Mouse (Mus musculus) T-helper 1 cell (primary cell): Measurements from ENCODE around the gene Cend1.

Source experiments
- in situ Hi-C: fragments of 300-600 bp; cut with MboI, MseI; formaldehyde crosslinking; loops from one replicate; pipeline ENCODE4 v1.15.1; 2025; ENCODE audit warnings: high pct_unique_total_duplicates

Gene Cend1

DNA sequence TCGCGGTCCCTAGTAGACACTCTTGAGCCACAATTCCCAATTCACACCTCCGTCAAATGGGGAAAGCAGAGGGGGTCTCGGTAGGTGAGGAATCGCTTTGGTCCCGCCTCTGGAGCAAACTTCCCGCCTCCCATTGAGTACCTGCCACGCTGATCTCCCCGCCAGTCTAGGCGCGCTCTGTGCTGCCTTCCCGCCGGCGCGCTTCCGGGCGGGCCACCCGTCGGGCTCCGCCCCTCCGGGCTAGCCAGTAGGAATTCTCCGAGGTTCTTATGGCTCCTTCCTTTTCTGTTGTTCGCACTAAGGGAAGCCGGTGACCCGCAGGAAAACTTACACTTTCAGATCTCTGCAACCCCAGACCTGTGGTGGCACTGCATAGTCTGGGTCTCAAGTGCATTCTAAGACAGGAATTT is 14.5 kb upstream of the Cend1 start, which contains the start of gene Pidd1:
TSS of gene Pidd1 (minus strand) at position 198 of the 410 bp plus-strand sequence.
- in situ Hi-C loops = no loop called here

GRCm38 (mm10) chr7:141443081-141443821 is 14.0 kb upstream of the Cend1 start:
- in situ Hi-C loops = no loop called here

- in situ Hi-C loops = no loop called here
Observed at GRCm38 (mm10) chr7:141442199-141442598, 12.9 kb upstream of the Cend1 start.

- in situ Hi-C loops = no loop called here
Observed at GRCm38 (mm10) chr7:141441460-141441859, 12.2 kb upstream of the Cend1 start.

DNA sequence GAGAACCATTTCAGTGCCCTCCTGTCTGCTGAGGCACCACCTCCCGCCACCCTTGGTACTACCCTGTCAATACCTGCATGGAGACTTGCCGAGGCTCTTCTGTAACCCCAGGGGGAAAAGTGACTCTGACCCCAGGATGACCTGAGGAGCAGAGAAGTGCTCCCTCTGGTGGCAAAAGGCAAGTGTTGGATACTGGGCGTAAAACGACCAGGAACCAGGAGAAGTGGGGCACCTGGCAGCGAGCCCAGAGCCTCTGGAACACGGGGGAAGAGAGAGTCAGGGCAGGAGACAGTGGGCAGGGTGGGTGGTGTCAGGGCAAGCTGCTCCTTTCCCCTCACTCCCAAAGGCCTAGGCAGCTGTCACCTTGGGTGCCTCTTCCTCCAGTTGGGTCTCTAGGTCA is 11.3 kb upstream of the Cend1 start:
- in situ Hi-C loops = no loop called here

DNA sequence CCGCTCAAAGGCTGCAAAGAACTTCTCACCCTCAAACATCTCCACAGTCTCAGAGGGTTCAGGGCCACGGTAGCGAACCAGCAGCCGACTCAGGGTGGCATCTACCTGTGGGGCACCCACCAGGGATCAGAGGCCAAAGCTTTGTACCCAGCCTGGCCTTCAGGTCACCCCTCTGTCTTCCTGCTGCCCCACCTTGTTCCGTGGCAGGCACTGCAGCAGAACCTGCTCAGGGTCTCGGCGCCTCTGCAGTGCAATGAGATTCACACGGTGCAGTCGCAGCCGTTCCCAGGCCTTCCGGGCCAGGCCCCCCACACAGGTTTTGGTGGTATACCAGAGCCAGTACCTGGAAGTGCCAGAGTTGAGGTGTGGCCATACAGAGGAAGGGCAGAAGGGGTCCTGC is 10.5 kb upstream of the Cend1 start:
- in situ Hi-C loops = no loop called here

- in situ Hi-C loops = no loop called here
Observed at GRCm38 (mm10) chr7:141439140-141439679, 9.9 kb upstream of the Cend1 start.

DNA sequence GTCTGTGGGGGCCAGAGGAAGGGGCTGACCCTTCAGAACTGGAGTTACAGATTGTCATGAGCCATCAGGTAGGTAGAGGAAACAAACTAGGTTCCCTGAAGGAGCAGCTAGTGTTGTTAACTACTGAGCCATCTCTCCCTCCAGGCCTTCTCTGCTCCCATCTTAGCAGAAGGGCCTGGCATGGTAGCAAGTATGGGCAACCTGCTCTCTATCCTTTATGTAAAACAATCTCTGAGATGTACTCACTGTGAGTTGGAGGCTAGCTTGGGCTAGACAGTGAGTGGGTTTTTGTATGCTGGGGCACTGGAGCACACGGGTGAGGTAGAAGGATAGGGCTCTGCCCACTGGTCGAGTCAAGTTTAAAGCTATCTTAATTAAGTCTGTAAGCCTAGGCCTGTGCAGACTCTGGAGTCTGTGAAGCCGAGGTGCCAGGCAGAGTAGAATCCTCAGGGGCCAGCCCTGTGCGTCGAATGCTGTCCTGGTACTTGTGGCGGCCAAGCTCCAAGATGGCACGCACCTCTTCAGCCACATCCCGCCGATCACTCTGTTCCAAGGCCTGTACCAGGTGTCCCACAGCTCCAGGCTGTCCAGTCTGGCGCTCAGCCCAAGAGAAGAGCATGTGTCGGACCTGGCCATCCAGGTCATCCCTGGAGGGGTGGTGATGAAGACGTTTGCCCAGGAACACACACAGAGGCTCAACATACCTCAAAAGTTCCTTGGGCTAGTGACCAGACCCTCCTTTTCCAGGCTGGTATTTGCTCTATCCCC is 9.1 kb upstream of the Cend1 start:
- in situ Hi-C loops = no loop called here

GRCm38 (mm10) chr7:141437178-141438120 is 8.2 kb upstream of the Cend1 start, which contains the start of gene Slc25a22:
Slc25a22 (minus strand) TSS chr7:141437892.
- in situ Hi-C loops = no loop called here

GRCm38 (mm10) chr7:141436523-141436892 is 7.2 kb upstream of the Cend1 start:
- in situ Hi-C loops = no loop called here

DNA sequence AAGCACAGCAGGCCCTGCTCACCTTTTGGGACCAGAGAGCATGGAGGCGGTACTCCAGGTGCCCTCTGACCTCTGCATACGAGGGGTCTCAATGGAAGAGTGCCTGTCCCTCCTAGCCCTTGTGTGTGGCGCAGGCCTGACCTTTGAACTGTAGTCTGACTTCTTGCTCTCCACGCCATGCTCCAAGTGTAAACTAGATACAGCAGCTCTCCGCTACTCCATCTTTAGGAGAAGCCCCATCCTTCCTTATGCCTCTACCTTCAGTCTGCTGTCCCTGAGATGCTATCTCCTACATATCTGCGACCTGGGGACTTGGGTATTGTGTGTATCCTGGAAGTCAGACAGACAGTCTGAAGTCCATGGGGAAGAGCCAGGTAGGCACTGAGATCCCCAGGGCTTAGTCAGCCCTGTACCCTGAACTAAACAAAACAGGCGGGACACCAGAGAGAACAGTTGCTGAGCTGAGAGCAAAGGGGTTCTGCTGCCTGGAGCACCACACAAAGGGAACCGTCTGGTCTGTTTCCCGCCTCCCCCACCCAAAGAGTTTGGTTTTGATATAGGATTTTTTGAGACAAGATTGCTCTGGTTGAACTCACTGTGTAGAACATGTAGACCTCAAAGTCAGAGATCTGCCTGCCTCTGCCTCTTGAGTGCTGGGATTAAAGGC is 6.7 kb upstream of the Cend1 start:
- in situ Hi-C loops = no loop called here

DNA sequence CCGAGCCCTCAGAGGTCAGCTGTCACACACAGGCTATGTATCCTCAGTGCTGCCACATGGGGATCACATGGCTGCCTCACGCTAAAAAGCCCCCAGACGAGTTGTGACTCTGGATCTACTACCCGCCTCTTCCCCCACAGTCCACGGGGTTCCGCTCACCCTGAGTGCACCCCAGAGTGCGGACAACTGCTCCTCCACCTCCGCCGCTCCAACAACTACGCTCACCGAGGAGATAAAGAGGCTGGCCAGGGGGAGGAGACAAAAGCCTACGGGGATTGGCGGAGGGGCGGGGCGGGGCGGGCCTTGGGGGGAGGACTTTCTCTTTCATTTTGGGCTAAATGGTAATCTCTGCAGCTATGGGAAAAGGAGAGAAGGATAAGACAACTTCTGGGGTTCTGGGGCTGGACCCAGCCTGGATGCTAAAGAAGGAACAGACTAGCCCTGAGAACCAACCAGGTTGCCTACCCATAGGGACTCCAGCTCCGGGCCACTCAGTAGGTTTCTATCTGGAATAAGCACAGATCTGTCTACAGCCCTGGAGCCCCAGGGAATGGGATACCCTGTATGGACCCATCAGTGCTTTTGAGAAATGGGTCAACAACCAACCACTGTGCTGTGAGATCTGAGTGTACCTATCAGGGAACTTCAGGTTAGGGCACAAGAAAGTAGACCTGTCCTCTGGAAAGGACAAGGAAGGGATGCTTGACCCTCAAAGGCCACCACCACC is 6.0 kb upstream of the Cend1 start:
- in situ Hi-C loops = no loop called here

DNA sequence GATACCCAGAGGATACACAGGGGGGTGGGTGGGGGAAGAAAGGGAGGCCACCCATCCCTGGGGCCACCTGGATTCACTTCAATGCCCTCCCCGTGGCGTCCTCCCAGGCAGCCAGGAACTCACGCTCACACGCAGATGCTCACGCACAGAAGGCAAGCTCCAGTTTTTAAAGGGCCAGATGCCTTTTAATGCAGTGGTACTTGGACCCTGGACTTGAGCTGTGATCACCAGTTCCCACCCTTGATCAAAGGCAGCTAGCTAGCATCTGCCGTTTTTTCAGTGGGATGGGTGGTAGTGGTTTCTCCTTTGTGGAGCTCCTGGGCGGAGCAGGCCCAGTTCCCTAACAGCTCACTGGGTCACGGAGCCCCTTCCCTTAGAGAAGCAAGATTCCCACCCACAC is 5.2 kb upstream of the Cend1 start:
- in situ Hi-C loops = no loop called here

GRCm38 (mm10) chr7:141433517-141434400 is 4.5 kb upstream of the Cend1 start:
- in situ Hi-C loops = no loop called here

DNA sequence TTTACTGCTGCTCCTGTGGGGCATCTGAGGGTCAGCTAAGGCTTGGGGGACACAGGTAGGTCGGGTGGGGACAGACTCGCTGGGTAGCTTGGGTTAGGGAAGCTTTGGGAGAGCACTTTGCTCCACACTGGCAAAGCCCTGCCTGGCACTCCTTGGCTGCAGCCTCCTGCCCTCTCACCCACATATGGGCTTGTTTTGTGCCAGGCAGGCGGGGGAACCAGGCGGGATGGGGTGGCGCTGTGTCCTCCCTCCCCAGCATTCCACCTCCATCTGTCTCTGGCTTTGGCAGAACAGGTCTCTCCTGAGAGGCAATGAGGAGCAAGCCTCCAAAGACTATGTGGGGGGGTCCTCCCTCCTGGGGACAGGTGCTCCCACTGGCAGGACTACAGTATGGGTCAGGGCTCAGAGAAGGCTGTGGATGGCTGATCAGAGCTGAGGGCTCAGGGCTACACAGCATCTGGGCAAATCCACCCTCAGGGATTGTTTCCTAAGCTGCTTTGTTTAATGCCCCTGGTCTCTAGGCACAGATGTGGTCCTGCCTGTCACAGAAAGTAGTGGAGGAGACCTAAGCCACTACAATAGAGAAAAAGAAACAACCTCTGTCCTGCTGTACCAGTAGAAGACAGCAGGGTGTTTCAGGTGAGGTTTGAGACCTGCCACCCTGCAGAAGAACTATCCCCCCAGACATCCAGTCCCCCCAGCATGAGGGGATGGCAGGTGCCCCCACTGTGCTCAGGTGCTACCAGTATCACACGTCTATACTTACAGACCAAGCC is 3.6 kb upstream of the Cend1 start:
- in situ Hi-C loops = no loop called here

DNA sequence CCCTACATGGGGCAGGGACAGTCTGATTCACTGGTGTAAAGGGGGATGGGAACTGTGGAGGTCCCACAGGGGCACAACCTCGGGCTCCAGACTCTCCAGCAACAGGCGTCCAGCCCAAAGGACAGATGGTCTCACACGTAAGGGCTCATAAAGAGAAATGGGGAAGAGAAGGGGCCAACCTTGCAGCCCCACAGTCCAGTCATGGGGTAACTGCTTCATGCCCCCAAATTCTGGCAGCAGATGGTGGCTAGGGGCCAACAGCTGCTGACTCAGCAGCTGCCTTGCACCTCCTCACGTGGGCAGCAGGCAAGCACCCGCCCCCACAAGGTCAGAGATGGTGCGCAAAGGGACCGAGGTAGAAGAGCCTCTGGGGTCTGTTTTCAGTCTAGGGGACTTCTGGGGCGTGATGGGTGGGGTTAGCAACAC is 2.9 kb upstream of the Cend1 start:
- in situ Hi-C loops = no loop called here

DNA sequence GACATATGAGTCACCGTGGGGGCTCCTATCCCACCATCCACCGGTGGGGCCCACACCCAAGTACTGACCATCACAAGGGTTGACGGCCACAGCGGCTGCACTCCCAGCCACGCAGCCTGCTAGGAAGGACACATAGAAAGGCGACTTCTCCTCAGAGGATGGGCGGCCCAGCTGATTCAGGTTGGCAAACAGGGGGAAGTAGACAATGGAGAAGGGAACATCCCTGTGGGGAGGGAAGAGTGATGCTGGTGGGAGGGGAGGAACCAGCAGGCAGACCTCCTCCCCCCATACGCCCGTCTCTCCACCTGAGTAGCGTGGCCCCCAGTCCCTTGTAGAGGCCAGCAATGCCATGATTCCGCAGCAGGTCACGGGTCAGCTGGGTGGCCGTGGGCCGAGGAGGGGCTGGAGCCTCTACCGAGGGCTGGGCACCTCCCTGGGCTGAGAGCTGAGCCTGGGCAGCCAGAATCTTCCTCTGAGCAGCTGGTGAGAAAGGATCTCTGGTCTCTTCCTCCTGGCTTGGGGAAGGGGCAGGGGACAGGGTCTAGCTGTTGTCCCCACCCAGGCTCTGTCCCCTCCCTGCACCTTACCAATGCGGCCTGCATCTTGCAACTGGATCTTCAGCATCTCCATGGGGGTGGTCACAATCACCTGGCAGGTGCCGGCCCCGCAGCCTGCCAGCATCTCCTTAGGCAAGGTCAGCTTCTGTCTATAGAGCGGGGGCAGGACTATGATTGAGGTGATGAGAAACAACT is 2.3 kb upstream of the Cend1 start:
- in situ Hi-C loops = no loop called here
